Mouse (Mus musculus) midbrain, postnatal 0 days (tissue): ENCODE measurements around the gene Avil. TPM values are rescaled to one million over a fixed set of nuclear protein-coding genes. Genes with fewer than 3 reads are reported as not detected.
A peak's percentile ranks its signal among the peaks of the same experiment; 100 is the strongest.

Experiments used
- ATAC-seq: fragments of 200-750 bp; cut with Nextera tagmentation; 2 replicates; pipeline ENCODE4 v1.8.0; 2017; ENCODE audit warnings: moderate number of reproducible peaks, mild to moderate bottlenecking, moderate TSS enrichment, moderate library complexity; ENCODE audit not compliant: low FRiP score
- DNase-seq: peaks from one replicate; pipeline ENCODE4 v3.0.0-alpha.2; 2015; ENCODE audit warnings: low spot score
- H3K27ac ChIP-seq: fragments of 300-500 bp; sonication (generic); 2 replicates; pipeline ENCODE4 v1.5.1; 2014; ENCODE audit warnings: low read depth, mild to moderate bottlenecking, low read length, mixed read lengths
- H3K27me3 ChIP-seq: fragments of 300-500 bp; sonication (generic); 2 replicates; pipeline ENCODE4 v1.6.1; 2014; ENCODE audit warnings: low read length, control low read depth, mixed read lengths; ENCODE audit not compliant: insufficient read depth
- H3K36me3 ChIP-seq: fragments of 300-500 bp; sonication (generic); 2 replicates; pipeline ENCODE4 v1.6.1; 2014; ENCODE audit warnings: low read length, control low read depth, mixed read lengths; ENCODE audit not compliant: insufficient read depth
- H3K4me1 ChIP-seq: fragments of 300-500 bp; sonication (generic); 2 replicates; pipeline ENCODE4 v1.6.1; 2014; ENCODE audit warnings: mild to moderate bottlenecking, control low read depth, antibody characterized with exemption, low read length, mixed read lengths; ENCODE audit not compliant: insufficient read depth
- H3K4me2 ChIP-seq: fragments of 300-500 bp; sonication (generic); 2 replicates; pipeline ENCODE4 v1.6.1; 2014; ENCODE audit warnings: low read depth, mild to moderate bottlenecking, low read length, mixed read lengths; ENCODE audit not compliant: poor library complexity, severe bottlenecking
- H3K4me3 ChIP-seq: fragments of 300-500 bp; sonication (generic); 2 replicates; pipeline ENCODE4 v1.5.1; 2014; ENCODE audit warnings: low read depth, mild to moderate bottlenecking, low read length, moderate library complexity
- H3K9ac ChIP-seq: fragments of 300-500 bp; sonication (generic); replicated peaks from 2 replicates; pipeline ENCODE4 v1.6.1; 2014; ENCODE audit warnings: mild to moderate bottlenecking, low read length, moderate library complexity, mixed read lengths; ENCODE audit not compliant: poor library complexity, severe bottlenecking
- H3K9me3 ChIP-seq: fragments of 300-500 bp; sonication (generic); 2 replicates; pipeline ENCODE4 v1.6.1; 2016; ENCODE audit warnings: low read length, control low read depth
- CTCF ChIP-seq: IDR thresholded peaks from 2 replicates; pipeline ENCODE4 v1.5.1; 2016; ENCODE audit warnings: antibody characterized with exemption, mild to moderate bottlenecking
- WGBS: fragments of 180-500 bp; shearing (Covaris S2); extraction: QIAGEN DNeasy Blood & Tissue Kit; methylation state at CpG from one replicate; pipeline ENCODE4 v1.1.7; 2014; 5-methylcytosine and 5-hydroxymethylcytosine counted together
- polyA plus RNA-seq: library from polyadenylated mRNA; unstranded; fragments of >200 nt; fragmentation: Nextera tagmentation; extraction: Ambion mirVana; gene quantifications from 2 replicates; pipeline ENCODE4 v1.2.1, GENCODE M21; 2015
- total RNA-seq: library from RNA; depleted of rRNA; stranded (reverse); fragments of >200 nt; gene quantifications from 2 replicates; pipeline ENCODE4 v1.2.3, GENCODE M21; 2014

The Avil gene
- total and polyA plus RNA-seq, 2 experiments from 2014 or later, result 1.3 to 2.0 TPM

DNA sequence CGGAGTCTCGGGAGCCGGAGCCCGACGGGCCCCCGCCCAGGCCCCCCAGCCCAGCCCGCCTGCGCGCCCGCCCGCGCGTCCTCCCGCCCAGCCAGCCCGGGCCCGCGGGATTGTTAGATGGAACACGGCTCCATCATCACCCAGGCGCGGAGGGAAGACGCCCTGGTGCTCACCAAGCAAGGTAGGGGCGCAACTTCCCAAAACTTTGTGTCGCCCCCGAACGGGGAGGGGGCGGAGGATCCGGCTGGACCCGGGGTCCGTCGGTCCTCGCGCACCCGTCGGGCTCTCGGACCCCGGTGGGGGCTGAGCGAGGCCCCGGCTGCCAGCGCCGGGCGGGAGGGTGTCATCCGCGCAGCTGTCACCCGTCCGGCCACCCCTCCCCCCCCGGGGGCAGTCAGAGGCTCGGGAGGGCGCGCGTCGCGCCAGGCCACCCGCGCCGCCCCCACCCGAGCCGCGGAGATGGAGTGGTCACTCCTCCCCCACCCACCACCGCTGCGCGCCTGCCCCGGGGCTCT is 21.3 kb upstream of the Avil start:
- H3K9me3 ChIP-seq, result no peaks in the 10 kb centered on the region
- H3K4me2 ChIP-seq, result peak overlapping the region; percentile 89
- no peak for TF ChIP-seq CTCF
- H3K36me3 ChIP-seq, result no peaks in the 10 kb centered on the region
- under 1% methylated on average over 19 of the region's 62 CpGs for WGBS
- peaks cover 18% of the 10 kb centered on the region; the same call in 1 of the 2 replicates for H3K4me1 ChIP-seq
- ATAC-seq, result peak; percentile 31
- H3K27me3 ChIP-seq, result no peaks in the 10 kb centered on the region
- H3K9ac ChIP-seq, result peak overlapping the region; percentile 87
- H3K4me3 ChIP-seq, result peak overlapping the region; percentile 96
- no peak for DNase-seq
- H3K27ac ChIP-seq, result peak overlapping the region; percentile 99

DNA sequence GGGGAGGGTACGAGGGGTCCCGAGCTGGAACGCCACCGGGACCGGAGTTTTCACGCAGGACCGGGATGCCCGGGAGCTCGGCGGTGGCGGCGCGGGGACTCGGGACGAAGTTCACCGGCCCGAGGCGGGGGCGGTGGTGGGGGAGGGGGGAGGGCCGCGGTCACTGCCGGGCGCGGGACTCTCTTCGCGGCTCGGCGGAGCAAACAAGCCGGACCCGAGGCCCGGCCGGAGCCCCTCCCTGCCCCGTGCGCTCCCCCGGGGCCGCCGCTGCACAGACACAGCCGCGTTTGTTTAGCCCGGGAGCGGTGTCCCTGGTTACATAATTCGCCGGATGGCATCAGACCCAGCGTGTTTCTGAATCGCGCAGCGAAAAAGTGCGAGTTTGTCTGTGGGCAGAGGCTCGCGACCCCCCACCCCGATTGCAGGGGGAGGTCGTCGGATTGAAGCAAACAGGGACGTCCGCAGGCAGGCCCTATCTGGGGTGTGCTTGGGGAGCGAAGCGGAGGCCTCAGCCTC is 20.8 kb upstream of the Avil start:
- Histone ChIP-seq H3K9me3 (no peaks in the 10 kb centered on the region), H3K36me3 (no peaks in the 10 kb centered on the region), H3K27me3 (no peaks in the 10 kb centered on the region), H3K9ac (peak overlapping the region; percentile 87), H3K27ac (peak overlapping the region; percentile 99), H3K4me3 (peak overlapping the region; percentile 96), H3K4me1 (peaks cover 23% of the 10 kb centered on the region), H3K4me2 (peak overlapping the region; percentile 89)
- under 1% methylated on average over 41 of the region's 57 CpGs for WGBS
- ATAC-seq (peak; percentile 8; the same call in 1 of the 2 replicates), DNase-seq (peak; percentile 44)
- no peak for TF ChIP-seq CTCF

DNA sequence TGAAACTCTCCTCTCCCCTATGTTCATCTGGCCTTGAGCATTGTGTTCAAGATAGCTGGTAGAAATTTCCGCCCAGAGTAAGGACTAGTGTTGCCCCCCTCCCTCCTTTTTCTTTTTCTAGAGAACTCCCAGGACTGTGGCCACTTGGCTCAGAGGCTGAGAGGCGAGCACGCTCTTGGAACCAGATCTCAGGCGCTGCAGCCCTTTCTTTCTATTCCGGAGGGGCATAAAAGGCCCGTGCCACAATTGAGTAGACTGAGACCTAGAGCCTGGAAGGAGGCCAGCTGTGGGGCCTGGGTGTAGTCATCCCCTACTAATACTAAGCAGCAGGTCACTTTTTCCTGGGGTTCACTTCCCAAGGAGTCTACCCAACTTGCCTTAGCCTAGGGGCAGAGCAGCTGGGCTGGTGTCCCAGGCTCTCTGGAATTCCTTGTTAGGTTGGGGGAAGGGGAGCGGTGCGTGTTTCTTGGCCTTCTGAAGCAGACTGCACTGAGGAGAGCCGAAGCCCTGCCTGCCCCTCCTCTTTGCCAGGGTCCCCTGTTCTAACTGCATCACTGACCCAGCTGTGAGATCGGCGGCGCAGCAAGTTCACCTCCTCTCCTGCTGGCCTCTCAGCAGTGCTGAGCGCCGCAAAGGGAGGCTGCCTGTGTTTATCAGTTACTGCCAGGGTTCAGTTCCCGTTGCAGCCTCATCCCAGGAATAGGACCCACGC is 20.1 kb upstream of the Avil start:
- Histone ChIP-seq H3K4me1 (peaks cover 26% of the 10 kb centered on the region), H3K4me3 (peak overlapping the region; percentile 96), H3K27me3 (no peaks in the 10 kb centered on the region), H3K9ac (peak overlapping the region; percentile 87), H3K36me3 (no peaks in the 10 kb centered on the region), H3K4me2 (peak overlapping the region; percentile 89), H3K9me3 (no peaks in the 10 kb centered on the region), H3K27ac (peak overlapping the region; percentile 99)
- 2% methylated on average over 16 of the region's 16 CpGs for WGBS
- no peak for TF ChIP-seq CTCF
- peak; percentile 80 for DNase-seq
- ATAC-seq, result 0 out of 2 replicates have a peak, but pooled peaks have one; percentile 4

DNA sequence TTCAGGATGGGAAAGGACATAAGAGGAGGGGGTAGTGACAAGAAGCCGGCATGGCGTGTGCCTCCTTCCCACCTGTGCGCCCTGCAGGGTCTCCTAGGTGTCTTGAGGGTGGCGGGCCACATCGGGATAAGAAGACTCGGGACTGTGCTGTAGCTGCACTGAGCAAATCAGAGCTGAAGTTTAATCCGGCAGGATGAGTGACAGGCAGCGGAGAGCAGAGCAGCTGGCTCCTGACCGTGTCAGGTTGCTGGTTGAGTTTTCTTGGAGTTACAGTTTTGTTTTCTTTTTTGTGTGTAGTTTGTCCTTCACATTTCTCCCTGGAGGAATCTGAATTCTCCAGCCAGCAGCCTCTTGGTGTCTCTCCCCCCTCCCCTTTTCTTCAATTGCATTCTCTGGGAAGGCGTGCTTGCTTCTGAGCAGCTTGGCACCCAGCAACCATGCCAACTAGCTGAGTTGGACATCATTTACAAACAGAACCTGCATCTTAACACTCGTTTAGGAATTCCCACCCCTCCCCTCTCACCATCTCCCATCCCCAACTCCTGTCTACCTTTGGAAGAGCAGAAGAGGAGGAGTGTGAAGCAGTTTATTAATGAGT is 19.5 kb upstream of the Avil start:
- H3K4me1 ChIP-seq, result peaks cover 26% of the 10 kb centered on the region
- no peak for DNase-seq
- H3K36me3 ChIP-seq, result no peaks in the 10 kb centered on the region
- ATAC-seq, result no peak
- peak overlapping the region; percentile 96 for H3K4me3 ChIP-seq
- no peak for TF ChIP-seq CTCF
- peak overlapping the region; percentile 89 for H3K4me2 ChIP-seq
- H3K27me3 ChIP-seq, result no peaks in the 10 kb centered on the region
- no peaks in the 10 kb centered on the region for H3K9me3 ChIP-seq
- WGBS, result 8% methylated on average over 11 of the region's 11 CpGs
- peak overlapping the region; percentile 87 for H3K9ac ChIP-seq
- peak overlapping the region; percentile 99 for H3K27ac ChIP-seq

DNA sequence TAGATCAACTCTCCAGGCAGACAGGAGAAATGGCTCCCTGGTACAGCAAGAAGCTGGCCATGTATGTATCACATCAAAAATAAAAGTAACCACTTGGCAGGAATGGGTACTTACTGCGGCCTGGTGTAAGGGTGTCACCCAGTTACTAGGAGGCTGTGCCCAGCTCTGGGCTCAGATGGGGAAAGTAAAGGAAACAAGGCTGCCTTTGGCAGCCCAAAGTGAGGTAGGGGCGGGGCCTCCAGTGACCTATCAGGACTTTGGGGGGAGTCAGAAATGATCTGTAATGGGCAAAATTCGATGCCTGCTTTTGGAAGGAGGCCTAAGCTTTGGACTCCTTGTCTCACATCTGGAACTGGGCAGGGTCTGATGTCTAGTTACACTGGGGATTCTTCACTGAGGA is 18.8 kb upstream of the Avil start:
- no peak overlapping the region; the same call in 1 of the 2 replicates for H3K4me3 ChIP-seq
- no peaks in the 10 kb centered on the region for H3K36me3 ChIP-seq
- TF ChIP-seq CTCF, result no peak
- no peaks in the 10 kb centered on the region for H3K9me3 ChIP-seq
- no peak overlapping the region for H3K27ac ChIP-seq
- no peak overlapping the region for H3K9ac ChIP-seq
- H3K4me2 ChIP-seq, result peak overlapping the region; percentile 89
- WGBS, result 66% methylated on average over 3 of the region's 3 CpGs
- peaks cover 26% of the 10 kb centered on the region for H3K4me1 ChIP-seq
- no peaks in the 10 kb centered on the region for H3K27me3 ChIP-seq
- DNase-seq (no peak), ATAC-seq (no peak)
